Comparison of ENCODE assay signal across 1 mouse cellular context in the genomic region with DNA sequence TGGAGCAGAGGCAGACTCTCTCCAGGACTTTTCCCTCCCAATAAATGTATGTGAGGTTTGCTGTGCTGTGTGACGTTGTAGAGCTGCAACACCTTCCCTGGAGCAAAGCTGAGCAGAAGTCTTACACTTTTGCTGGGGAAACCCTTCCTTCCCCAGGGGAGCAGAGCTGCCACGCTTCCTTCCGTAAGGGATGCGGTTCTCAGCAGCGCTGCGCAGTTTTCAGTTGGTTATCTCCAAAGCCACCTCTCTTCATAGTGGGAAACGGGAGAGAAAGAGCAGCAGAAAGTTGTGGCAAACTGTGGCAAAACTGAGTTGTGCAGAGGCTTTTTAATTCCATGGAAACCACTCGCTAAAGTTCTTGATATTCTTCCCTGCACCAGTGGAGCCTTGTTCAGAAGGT.
TF ChIP-seq lines count a peak whose summit lies in the region.

No protein-coding gene starts in this region.

TF ChIP-seq in MEL, 35 proteins besides CTCF, POLR2A, EP300 and RAD21:
- TF ChIP-seq TBP (IDR thresholded peaks at IDR 0.05; ENCODE audit: low read depth, low read length) (peak; percentile 63; the same call in 1 of the 2 replicates), MYC (IDR thresholded peaks at IDR 0.05; ENCODE audit: low read depth, low read length) (no peak; the same call in 1 of the 2 replicates), UBTF (IDR thresholded peaks at IDR 0.05; ENCODE audit: borderline replicate concordance, insufficient read depth, low read depth, low read length) (0 out of 2 replicates have a peak, but pooled peaks have one; percentile 33), RCOR1 (IDR thresholded peaks at IDR 0.05; ENCODE audit: low read depth, low read length) (peak; percentile 18; the same call in 1 of the 2 replicates), NELFE (IDR thresholded peaks at IDR 0.05; ENCODE audit: low read depth, low read length) (peak; percentile 9; the same call in 1 of the 2 replicates), MYB (IDR thresholded peaks at IDR 0.05; ENCODE audit: low read depth, low read length) (0 out of 2 replicates have a peak, but pooled peaks have one; percentile 42), SIN3A (IDR thresholded peaks at IDR 0.05; ENCODE audit: low read length) (peak; percentile 27; the same call in 1 of the 2 replicates), MAX (IDR thresholded peaks at IDR 0.05; ENCODE audit: low read length) (no peak), ETS1 (IDR thresholded peaks at IDR 0.05; ENCODE audit: low read depth, low read length) (0 out of 2 replicates have a peak, but pooled peaks have one; percentile 35)
